In the genomic region with DNA sequence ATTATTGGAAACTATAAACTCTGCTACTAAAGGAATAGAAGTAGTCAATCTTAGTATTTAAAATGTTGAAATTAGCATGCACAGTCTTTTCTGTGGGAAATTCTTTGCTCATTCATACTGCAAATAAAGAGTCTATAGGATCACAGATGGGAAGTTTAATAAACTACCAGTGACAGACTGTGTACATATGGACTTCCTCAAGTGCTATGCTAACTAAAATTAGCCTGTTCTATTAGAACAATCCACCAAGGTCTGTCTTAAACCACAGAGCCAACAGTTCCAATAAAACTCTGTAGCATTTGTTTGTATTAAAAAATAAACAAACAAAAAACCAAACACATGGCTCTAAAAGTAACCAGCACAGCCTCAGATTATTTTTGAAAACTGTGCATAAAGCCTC, we compare ENCODE assay signal across 24 mouse cellular contexts.
DNase-seq lines count a peak whose midpoint lies in the region; ATAC-seq and TF ChIP-seq lines count a peak whose summit lies in the region.
"Had no signal": no experiment of that assay in that cellular context is flagged by ENCODE, and none has a peak within 500 bp of the region (broad histone marks: within the 10 kb centered on the region; RNA-seq: fewer than 3 reads in every experiment).

No protein-coding gene starts in this region.

- H3K9me3 ChIP-seq in intestine, embryonic 15.5 days: no peaks in the 10 kb centered on the region
- no peaks in the 10 kb centered on the region for H3K9me3 ChIP-seq in intestine, postnatal 0 days (ENCODE audit: control insufficient read depth)
- no peaks in the 10 kb centered on the region for H3K9me3 ChIP-seq in lung, embryonic 14.5 days (ENCODE audit: low read depth, low read length)
- no peaks in the 10 kb centered on the region for H3K9me3 ChIP-seq in lung, embryonic 16.5 days (ENCODE audit: control insufficient read depth, low read length)
- H3K9me3 ChIP-seq: embryonic facial prominence, embryonic 10.5 days; embryonic facial prominence, embryonic 12.5 days; forebrain, embryonic 13.5 days; forebrain, embryonic 15.5 days; G1E had no signal

- DNase-seq in lung, embryonic 14.5 days: peak; percentile 21
- no peak for DNase-seq in lung, postnatal 25 days (ENCODE audit: low spot score)
- DNase-seq in lung, postnatal 36 days: no peak
- DNase-seq: adrenal gland, adult 8-10 months; adrenal gland, postnatal 14 days; adrenal gland, postnatal 36 days; B cell, adult 2 months; cerebellum, adult 11-12 months; cerebellum, adult 2 months; cerebellum, adult 9-10 months; cerebellum, postnatal 10 days; cerebellum, postnatal 25 days had no signal

- peaks cover 8% of the 10 kb centered on the region; the same call in 1 of the 2 replicates for H3K27me3 ChIP-seq in intestine, embryonic 15.5 days (replicated peaks)
- no peaks in the 10 kb centered on the region; the same call in 1 of the 2 replicates for H3K27me3 ChIP-seq in intestine, postnatal 0 days (replicated peaks; ENCODE audit: control insufficient read depth, insufficient read depth, low read length)
- H3K27me3 ChIP-seq in lung, embryonic 14.5 days (ENCODE audit: insufficient read depth, low read length): 0 out of 2 replicates have a peak, but pooled peaks cover 3% of the 10 kb centered on the region
- peaks cover 8% of the 10 kb centered on the region for H3K27me3 ChIP-seq in lung, embryonic 16.5 days (ENCODE audit: control insufficient read depth, insufficient read depth, low read depth, low read length)
- H3K27me3 ChIP-seq: CH12.LX; forebrain, embryonic 15.5 days; Patski had no signal

- H3K4me3 ChIP-seq in intestine, embryonic 15.5 days (replicated peaks): no peak overlapping the region
- H3K4me3 ChIP-seq in intestine, postnatal 0 days (ENCODE audit: low read depth, low read length): no peak overlapping the region
- no peak overlapping the region for H3K4me3 ChIP-seq in lung, embryonic 14.5 days (ENCODE audit: low read depth, low read length)
- no peak overlapping the region for H3K4me3 ChIP-seq in lung, embryonic 16.5 days (ENCODE audit: low read length)
- H3K4me3 ChIP-seq: embryonic facial prominence, embryonic 10.5 days; embryonic facial prominence, embryonic 12.5 days; forebrain, embryonic 13.5 days; forebrain, embryonic 15.5 days had no signal

- no peaks in the 10 kb centered on the region for H3K4me1 ChIP-seq in intestine, embryonic 15.5 days (replicated peaks)
- H3K4me1 ChIP-seq in intestine, postnatal 0 days (replicated peaks; ENCODE audit: control insufficient read depth, insufficient read depth, low read length): no peaks in the 10 kb centered on the region
- no peaks in the 10 kb centered on the region for H3K4me1 ChIP-seq in lung, embryonic 14.5 days (ENCODE audit: insufficient read depth)
- H3K4me1 ChIP-seq in lung, embryonic 16.5 days (replicated peaks; ENCODE audit: control insufficient read depth, insufficient read depth, low read length): 0 out of 2 replicates have a peak, but pooled peaks cover 2% of the 10 kb centered on the region
- H3K4me1 ChIP-seq: embryonic facial prominence, embryonic 10.5 days; embryonic facial prominence, embryonic 12.5 days; forebrain, embryonic 13.5 days; forebrain, embryonic 15.5 days had no signal

- ATAC-seq in intestine, embryonic 15.5 days: 0 out of 2 replicates have a peak, but pooled peaks have one; percentile 23
- no peak for ATAC-seq in intestine, postnatal 0 days
- ATAC-seq in lung, embryonic 14.5 days (ENCODE audit: insufficient read depth): peak; percentile 69; the same call in 1 of the 2 replicates
- peak; percentile 65; the same call in 1 of the 2 replicates for ATAC-seq in lung, embryonic 16.5 days (ENCODE audit: low read depth)
- ATAC-seq: activated CD4-positive, CD25-positive, alpha-beta regulatory T cell, adult 4 months; CD4-positive, CD25-positive, alpha-beta regulatory T cell, adult 4 months; forebrain, embryonic 13.5 days; forebrain, embryonic 15.5 days; Patski had no signal

- no peak overlapping the region for H3K4me2 ChIP-seq in intestine, embryonic 15.5 days (replicated peaks)
- no peak overlapping the region for H3K4me2 ChIP-seq in intestine, postnatal 0 days (replicated peaks; ENCODE audit: low read depth)
- H3K4me2 ChIP-seq in lung, embryonic 14.5 days: no peak overlapping the region
- no peak overlapping the region for H3K4me2 ChIP-seq in lung, embryonic 16.5 days (ENCODE audit: low read depth, low read length)
- H3K4me2 ChIP-seq: embryonic facial prominence, embryonic 12.5 days; forebrain, embryonic 13.5 days; forebrain, embryonic 15.5 days had no signal

- TF ChIP-seq CTCF in intestine, postnatal 0 days (IDR thresholded peaks at IDR 0.05; ENCODE audit: low read depth): no peak
- TF ChIP-seq CTCF in lung, embryonic 14.5 days (IDR thresholded peaks at IDR 0.05; ENCODE audit: low read depth): no peak

- no peak overlapping the region for H3K27ac ChIP-seq in intestine, embryonic 15.5 days
- no peak overlapping the region for H3K27ac ChIP-seq in intestine, postnatal 0 days (ENCODE audit: low read depth, low read length)
- H3K27ac ChIP-seq in lung, embryonic 14.5 days (ENCODE audit: low read depth): no peak overlapping the region
- H3K27ac ChIP-seq in lung, embryonic 16.5 days (ENCODE audit: low read length): no peak overlapping the region
- H3K27ac ChIP-seq: embryonic facial prominence, embryonic 10.5 days; embryonic facial prominence, embryonic 12.5 days; forebrain, embryonic 13.5 days; forebrain, embryonic 15.5 days had no signal

- H3K9ac ChIP-seq in intestine, embryonic 15.5 days: no peak overlapping the region
- H3K9ac ChIP-seq in intestine, postnatal 0 days (ENCODE audit: low read depth, low read length): no peak overlapping the region
- no peak overlapping the region for H3K9ac ChIP-seq in lung, embryonic 14.5 days
- H3K9ac ChIP-seq in lung, embryonic 16.5 days (ENCODE audit: low read length): no peak overlapping the region
- H3K9ac ChIP-seq: embryonic facial prominence, embryonic 12.5 days; forebrain, embryonic 13.5 days; forebrain, embryonic 15.5 days had no signal

- H3K36me3 ChIP-seq in intestine, embryonic 15.5 days: no peaks in the 10 kb centered on the region
- no peaks in the 10 kb centered on the region for H3K36me3 ChIP-seq in intestine, postnatal 0 days (ENCODE audit: control insufficient read depth, insufficient read depth)
- H3K36me3 ChIP-seq in lung, embryonic 14.5 days (ENCODE audit: insufficient read depth): no peaks in the 10 kb centered on the region
- H3K36me3 ChIP-seq in lung, embryonic 16.5 days (ENCODE audit: control insufficient read depth, insufficient read depth, low read length): no peaks in the 10 kb centered on the region
- H3K36me3 ChIP-seq: embryonic facial prominence, embryonic 10.5 days; embryonic facial prominence, embryonic 12.5 days; forebrain, embryonic 15.5 days; G1E had no signal
